32 mouse cellular contexts compared by ENCODE assay signal in genomic region chr9:41366405-41366804, GRCm38 (mm10).
DNase-seq lines count a peak whose midpoint lies in the region; ATAC-seq and TF ChIP-seq lines count a peak whose summit lies in the region.
"Had no signal": no experiment of that assay in that cellular context is flagged by ENCODE, and none has a peak within 500 bp of the region (broad histone marks: within the 10 kb centered on the region; RNA-seq: fewer than 3 reads in every experiment).

No protein-coding gene starts in this region.

- H3K4me1 ChIP-seq in forebrain, embryonic 15.5 days: peaks cover 9% of the 10 kb centered on the region
- peaks cover 31% of the 10 kb centered on the region for H3K4me1 ChIP-seq in forebrain, embryonic 12.5 days
- H3K4me1 ChIP-seq in midbrain, embryonic 11.5 days (ENCODE audit: control insufficient read depth, insufficient read depth, low read length): peaks cover 26% of the 10 kb centered on the region
- peaks cover 8% of the 10 kb centered on the region; the same call in 1 of the 2 replicates for H3K4me1 ChIP-seq in midbrain, embryonic 14.5 days (ENCODE audit: control insufficient read depth, insufficient read depth, low read length)
- no peaks in the 10 kb centered on the region for H3K4me1 ChIP-seq in forebrain, postnatal 0 days (ENCODE audit: insufficient read depth)
- H3K4me1 ChIP-seq: heart, embryonic 15.5 days; liver, embryonic 13.5 days; megakaryocyte, embryonic 14.5 days had no signal

- no peaks in the 10 kb centered on the region for H3K36me3 ChIP-seq in forebrain, embryonic 15.5 days
- no peaks in the 10 kb centered on the region for H3K36me3 ChIP-seq in forebrain, embryonic 12.5 days (replicated peaks)
- H3K36me3 ChIP-seq in midbrain, embryonic 11.5 days (ENCODE audit: control insufficient read depth, insufficient read depth, low read length): no peaks in the 10 kb centered on the region
- no peaks in the 10 kb centered on the region for H3K36me3 ChIP-seq in midbrain, embryonic 14.5 days (ENCODE audit: control insufficient read depth, insufficient read depth, low read length)
- no peaks in the 10 kb centered on the region for H3K36me3 ChIP-seq in forebrain, postnatal 0 days (ENCODE audit: insufficient read depth)
- H3K36me3 ChIP-seq: heart, embryonic 10.5 days; heart, embryonic 15.5 days; limb, embryonic 10.5 days; limb, embryonic 15.5 days; liver, embryonic 13.5 days had no signal

- DNase-seq in midbrain, embryonic 11.5 days (ENCODE audit: low spot score, missing footprints): no peak
- DNase-seq in midbrain, embryonic 14.5 days: no peak
- peak; percentile 50 for DNase-seq in brain, embryonic 14.5 days (ENCODE audit: low read depth)
- no peak for DNase-seq in forebrain, postnatal 0 days
- no peak for DNase-seq in left cerebral cortex, postnatal 25 days (ENCODE audit: low spot score in 2 of 2)
- DNase-seq: adrenal gland, adult 2 months; adrenal gland, postnatal 36 days; B cell, adult 2 months; cerebellum, adult 2 months; cerebellum, postnatal 25 days; gastrocnemius, postnatal 25 days; heart, adult 11 months; kidney, adult 9 months; kidney, postnatal 10 days; layer of hippocampus, postnatal 36 days; liver, embryonic 13.5 days; lung, adult 18-20 months; lung, postnatal 4 days; right cerebral cortex, adult 18-20 months; spleen, adult 18-20 months; thymus, postnatal 25 days had no signal

- intact Hi-C loops in left cerebral cortex, postnatal 25 days (cut with DNase I): loop anchor here (10.0 kb wide), 1 partner anchor 122 kb away; no protein-coding TSS in a partner anchor

- H3K4me2 ChIP-seq in forebrain, embryonic 15.5 days (replicated peaks): no peak overlapping the region
- no peak overlapping the region for H3K4me2 ChIP-seq in forebrain, embryonic 12.5 days
- H3K4me2 ChIP-seq in midbrain, embryonic 11.5 days: no peak overlapping the region
- no peak overlapping the region for H3K4me2 ChIP-seq in midbrain, embryonic 14.5 days (ENCODE audit: low read length)
- H3K4me2 ChIP-seq in forebrain, postnatal 0 days (ENCODE audit: low read depth): no peak overlapping the region
- H3K4me2 ChIP-seq: heart, embryonic 15.5 days; limb, embryonic 15.5 days; liver, embryonic 13.5 days had no signal

- ATAC-seq in forebrain, embryonic 15.5 days (replicated peaks): no peak
- ATAC-seq in forebrain, embryonic 12.5 days (ENCODE audit: low FRiP score): no peak
- ATAC-seq in midbrain, embryonic 11.5 days (ENCODE audit: low FRiP score): peak; percentile 40; the same call in 1 of the 2 replicates
- no peak for ATAC-seq in midbrain, embryonic 14.5 days (ENCODE audit: low FRiP score, low TSS enrichment)
- ATAC-seq in forebrain, postnatal 0 days: peak; percentile 34; the same call in 1 of the 2 replicates
- ATAC-seq: activated CD4-positive, CD25-positive, alpha-beta regulatory T cell, adult 4 months; intestine, postnatal 0 days; lung, postnatal 0 days had no signal

- TF ChIP-seq POLR2A in brain, embryonic 14.5 days (IDR thresholded peaks at IDR 0.05; ENCODE audit: borderline replicate concordance, extremely low read depth, insufficient read depth, insufficient read length, poor library complexity, severe bottlenecking): no peak

- no peaks in the 10 kb centered on the region for H3K9me3 ChIP-seq in forebrain, embryonic 15.5 days
- no peaks in the 10 kb centered on the region for H3K9me3 ChIP-seq in forebrain, embryonic 12.5 days
- H3K9me3 ChIP-seq in midbrain, embryonic 11.5 days (ENCODE audit: control insufficient read depth, low read length): no peaks in the 10 kb centered on the region
- H3K9me3 ChIP-seq in midbrain, embryonic 14.5 days (ENCODE audit: control insufficient read depth, low read length): no peaks in the 10 kb centered on the region
- H3K9me3 ChIP-seq in forebrain, postnatal 0 days (ENCODE audit: low read length): no peaks in the 10 kb centered on the region
- H3K9me3 ChIP-seq: heart, embryonic 10.5 days; heart, embryonic 15.5 days; limb, embryonic 10.5 days; limb, embryonic 15.5 days; liver, embryonic 13.5 days; megakaryocyte, embryonic 14.5 days had no signal

- no peak for TF ChIP-seq CTCF in brain, embryonic 14.5 days (IDR thresholded peaks at IDR 0.05; ENCODE audit: borderline replicate concordance, extremely low read depth, insufficient read depth, insufficient read length)
- TF ChIP-seq CTCF in forebrain, postnatal 0 days (IDR thresholded peaks at IDR 0.05; ENCODE audit: low read depth): no peak

- 12% methylated on average over 3 of the region's 3 CpGs for WGBS in forebrain, embryonic 15.5 days
- WGBS in forebrain, embryonic 12.5 days: 21% methylated on average over 3 of the region's 3 CpGs
- WGBS in midbrain, embryonic 11.5 days: 34% methylated on average over 3 of the region's 3 CpGs
- 6% methylated on average over 3 of the region's 3 CpGs for WGBS in midbrain, embryonic 14.5 days
- WGBS in forebrain, postnatal 0 days: 22% methylated on average over 3 of the region's 3 CpGs

- no peak overlapping the region for H3K9ac ChIP-seq in forebrain, embryonic 15.5 days (replicated peaks)
- no peak overlapping the region for H3K9ac ChIP-seq in forebrain, embryonic 12.5 days
- H3K9ac ChIP-seq in midbrain, embryonic 11.5 days (ENCODE audit: low read length): no peak overlapping the region
- no peak overlapping the region for H3K9ac ChIP-seq in midbrain, embryonic 14.5 days (replicated peaks; ENCODE audit: low read length)
- H3K9ac ChIP-seq in forebrain, postnatal 0 days: no peak overlapping the region
- H3K9ac ChIP-seq: heart, embryonic 15.5 days; limb, embryonic 15.5 days; liver, embryonic 13.5 days had no signal

- H3K27ac ChIP-seq in forebrain, embryonic 15.5 days (replicated peaks): peak overlapping the region; percentile 14; the same call in 1 of the 2 replicates
- H3K27ac ChIP-seq in forebrain, embryonic 12.5 days: no peak overlapping the region
- peak overlapping the region; percentile 72; the same call in 1 of the 2 replicates for H3K27ac ChIP-seq in midbrain, embryonic 11.5 days (ENCODE audit: low read depth, low read length)
- H3K27ac ChIP-seq in midbrain, embryonic 14.5 days (replicated peaks; ENCODE audit: low read depth, low read length): no peak overlapping the region
- H3K27ac ChIP-seq in forebrain, postnatal 0 days (ENCODE audit: low read depth, low read length): no peak overlapping the region
- H3K27ac ChIP-seq: heart, embryonic 10.5 days; heart, embryonic 15.5 days; limb, embryonic 10.5 days; limb, embryonic 15.5 days; liver, embryonic 13.5 days had no signal

- H3K4me3 ChIP-seq in forebrain, embryonic 15.5 days: no peak overlapping the region
- H3K4me3 ChIP-seq in forebrain, embryonic 12.5 days (replicated peaks): no peak overlapping the region
- H3K4me3 ChIP-seq in midbrain, embryonic 11.5 days (ENCODE audit: low read depth, low read length): no peak overlapping the region
- H3K4me3 ChIP-seq in midbrain, embryonic 14.5 days (replicated peaks; ENCODE audit: low read depth, low read length): no peak overlapping the region
- H3K4me3 ChIP-seq in forebrain, postnatal 0 days (ENCODE audit: low read depth, low read length): no peak overlapping the region
- H3K4me3 ChIP-seq: erythroblast, embryonic 14.5 days; heart, embryonic 10.5 days; heart, embryonic 15.5 days; limb, embryonic 10.5 days; limb, embryonic 15.5 days; liver, embryonic 13.5 days; megakaryocyte, embryonic 14.5 days had no signal

- no peaks in the 10 kb centered on the region for H3K27me3 ChIP-seq in forebrain, embryonic 15.5 days
- H3K27me3 ChIP-seq in forebrain, embryonic 12.5 days: peaks cover 5% of the 10 kb centered on the region; the same call in 1 of the 2 replicates
- no peaks in the 10 kb centered on the region for H3K27me3 ChIP-seq in midbrain, embryonic 11.5 days (ENCODE audit: control insufficient read depth, insufficient read depth, low read length)
- no peaks in the 10 kb centered on the region for H3K27me3 ChIP-seq in midbrain, embryonic 14.5 days (ENCODE audit: control insufficient read depth, insufficient read depth, low read length)
- H3K27me3 ChIP-seq in forebrain, postnatal 0 days (ENCODE audit: insufficient read depth, low read length): no peaks in the 10 kb centered on the region
- H3K27me3 ChIP-seq: heart, embryonic 15.5 days; limb, embryonic 15.5 days; liver, embryonic 13.5 days had no signal

Comparison
In these comparisons a context has a peak if more than half of its experiments do, and no peak if none do; other contexts are left out.
1. ATAC-seq: peak in midbrain, embryonic 11.5 days (single experiment) and forebrain, postnatal 0 days (single experiment); none in forebrain, embryonic 15.5 days (single experiment), forebrain, embryonic 12.5 days (single experiment) and midbrain, embryonic 14.5 days (single experiment).
2. H3K27ac ChIP-seq: peak in forebrain, embryonic 15.5 days (single experiment) and midbrain, embryonic 11.5 days (single experiment); none in forebrain, embryonic 12.5 days (single experiment), midbrain, embryonic 14.5 days (single experiment) and forebrain, postnatal 0 days (single experiment).